Mouse (Mus musculus): ENCODE measurements around the gene Rps27l. TPM values are rescaled to one million over a fixed set of nuclear protein-coding genes. Genes with fewer than 3 reads are reported as not detected.
A peak's percentile ranks its signal among the peaks of the same experiment; 100 is the strongest.

The Rps27l gene
- polyA plus RNA-seq, 1 experiment from 2014 or later, result 179 TPM

- H3K4me1 ChIP-seq, result peaks cover 30% of the 10 kb centered on the region
- 98% methylated on average over 3 of the region's 3 CpGs for whole genome bisulfite sequencing
- no peak overlapping the region for H3K27ac ChIP-seq
- no peak overlapping the region for H3K4me2 ChIP-seq
- H3K27me3 ChIP-seq (replicated peaks), result no peaks in the 10 kb centered on the region
- no peak for ATAC-seq (replicated peaks)
- no peak overlapping the region for H3K9ac ChIP-seq
- no peaks in the 10 kb centered on the region for H3K36me3 ChIP-seq (replicated peaks)
- H3K9me3 ChIP-seq, result no peaks in the 10 kb centered on the region
- H3K4me3 ChIP-seq, result no peak overlapping the region
Observed at GRCm38 (mm10) chr9:66914540-66914939, 31.3 kb upstream of the Rps27l start.

- Histone ChIP-seq H3K27me3 (replicated peaks) (no peaks in the 10 kb centered on the region), H3K36me3 (replicated peaks) (no peaks in the 10 kb centered on the region), H3K9ac (no peak overlapping the region), H3K9me3 (no peaks in the 10 kb centered on the region), H3K4me2 (no peak overlapping the region), H3K4me1 (peaks cover 30% of the 10 kb centered on the region), H3K4me3 (no peak overlapping the region), H3K27ac (no peak overlapping the region)
- ATAC-seq (replicated peaks), result no peak
- WGBS, result 90% methylated on average over 5 of the region's 5 CpGs
Observed at GRCm38 (mm10) chr9:66915401-66915800, 30.5 kb upstream of the Rps27l start.

- no peak overlapping the region for H3K4me3 ChIP-seq
- no peak overlapping the region for H3K27ac ChIP-seq
- no peak overlapping the region for H3K4me2 ChIP-seq
- 86% methylated on average over 9 of the region's 9 CpGs for WGBS
- peaks cover 33% of the 10 kb centered on the region for H3K4me1 ChIP-seq
- no peaks in the 10 kb centered on the region for H3K9me3 ChIP-seq
- H3K27me3 ChIP-seq (replicated peaks), result no peaks in the 10 kb centered on the region
- no peak for ATAC-seq (replicated peaks)
- H3K36me3 ChIP-seq (replicated peaks), result no peaks in the 10 kb centered on the region
- no peak overlapping the region for H3K9ac ChIP-seq
Observed at GRCm38 (mm10) chr9:66915869-66916785, 29.8 kb upstream of the Rps27l start.

- H3K4me1 ChIP-seq, result peaks cover 33% of the 10 kb centered on the region
- H3K4me2 ChIP-seq, result peak overlapping the region; percentile 85; the same call in 1 of the 2 replicates
- H3K9ac ChIP-seq, result no peak overlapping the region
- no peaks in the 10 kb centered on the region for H3K36me3 ChIP-seq (replicated peaks)
- no peak overlapping the region for H3K27ac ChIP-seq
- no peak overlapping the region for H3K4me3 ChIP-seq
- H3K27me3 ChIP-seq (replicated peaks), result no peaks in the 10 kb centered on the region
- 94% methylated on average over 8 of the region's 8 CpGs for WGBS
- ATAC-seq (replicated peaks), result no peak
- H3K9me3 ChIP-seq, result no peaks in the 10 kb centered on the region
Observed at GRCm38 (mm10) chr9:66917216-66917891, 28.5 kb upstream of the Rps27l start.

- H3K9me3 ChIP-seq, result no peaks in the 10 kb centered on the region
- no peak overlapping the region for H3K9ac ChIP-seq
- no peaks in the 10 kb centered on the region for H3K36me3 ChIP-seq (replicated peaks)
- no peak overlapping the region for H3K27ac ChIP-seq
- H3K4me3 ChIP-seq, result peak overlapping the region; percentile 90
- peak overlapping the region; percentile 85 for H3K4me2 ChIP-seq
- WGBS, result 68% methylated on average over 1 of the region's 1 CpGs
- H3K4me1 ChIP-seq, result peaks cover 30% of the 10 kb centered on the region
- H3K27me3 ChIP-seq (replicated peaks), result no peaks in the 10 kb centered on the region
- ATAC-seq (replicated peaks), result no peak
Observed at GRCm38 (mm10) chr9:66917892-66918255, 28.0 kb upstream of the Rps27l start.

- Histone ChIP-seq H3K27me3 (replicated peaks) (no peaks in the 10 kb centered on the region), H3K27ac (peak overlapping the region; percentile 96), H3K36me3 (replicated peaks) (no peaks in the 10 kb centered on the region), H3K4me3 (peak overlapping the region; percentile 90), H3K4me1 (peaks cover 30% of the 10 kb centered on the region), H3K4me2 (peak overlapping the region; percentile 85), H3K9me3 (no peaks in the 10 kb centered on the region), H3K9ac (peak overlapping the region; percentile 92)
- 0 out of 2 replicates have a peak, but pooled peaks have one; percentile 2 for ATAC-seq (replicated peaks)
- WGBS, result 2% methylated on average over 27 of the region's 27 CpGs
Observed at GRCm38 (mm10) chr9:66918672-66919330, 27.1 kb upstream of the Rps27l start.

GRCm38 (mm10) chr9:66919382-66919971 is 26.4 kb upstream of the Rps27l start, which contains the start of gene Rab8b:
TSS of gene Rab8b (minus strand) at chr9:66919687.
- H3K27ac ChIP-seq, result peak within 1 kb of the TSS; percentile 96
- H3K9ac ChIP-seq, result peak within 1 kb of the TSS; percentile 92
- no peaks in the 10 kb centered on the region for H3K36me3 ChIP-seq (replicated peaks)
- peak within 1 kb of the TSS; percentile 90 for H3K4me3 ChIP-seq
- WGBS, result 0% methylated on average over 49 of the region's 49 CpGs
- H3K4me1 ChIP-seq, result peaks cover 30% of the 10 kb centered on the region
- H3K9me3 ChIP-seq, result no peaks in the 10 kb centered on the region
- H3K4me2 ChIP-seq, result peak within 1 kb of the TSS; percentile 85
- no peaks in the 10 kb centered on the region for H3K27me3 ChIP-seq (replicated peaks)
- peak; percentile 99 for ATAC-seq (replicated peaks)

- H3K9me3 ChIP-seq, result no peaks in the 10 kb centered on the region
- peak overlapping the region; percentile 75 for H3K27ac ChIP-seq
- peak overlapping the region; percentile 85 for H3K4me2 ChIP-seq
- WGBS, result under 1% methylated on average over 14 of the region's 14 CpGs
- ATAC-seq (replicated peaks), result peak; percentile 58
- H3K4me1 ChIP-seq, result peaks cover 30% of the 10 kb centered on the region
- peak overlapping the region; percentile 46 for H3K9ac ChIP-seq
- no peaks in the 10 kb centered on the region for H3K27me3 ChIP-seq (replicated peaks)
- peak overlapping the region; percentile 90 for H3K4me3 ChIP-seq
- H3K36me3 ChIP-seq (replicated peaks), result no peaks in the 10 kb centered on the region
Observed at GRCm38 (mm10) chr9:66919981-66920380, 25.9 kb upstream of the Rps27l start.

GRCm38 (mm10) chr9:66920488-66921279 is 25.2 kb upstream of the Rps27l start:
- H3K4me2 ChIP-seq, result peak overlapping the region; percentile 85
- WGBS, result 17% methylated on average over 6 of the region's 6 CpGs
- no peak overlapping the region for H3K27ac ChIP-seq
- H3K4me3 ChIP-seq, result peak overlapping the region; percentile 90; the same call in 1 of the 2 replicates
- no peaks in the 10 kb centered on the region for H3K9me3 ChIP-seq
- no peak for ATAC-seq (replicated peaks)
- H3K36me3 ChIP-seq (replicated peaks), result no peaks in the 10 kb centered on the region
- no peak overlapping the region for H3K9ac ChIP-seq
- no peaks in the 10 kb centered on the region for H3K27me3 ChIP-seq (replicated peaks)
- H3K4me1 ChIP-seq, result peaks cover 30% of the 10 kb centered on the region

GRCm38 (mm10) chr9:66922076-66922475 is 23.8 kb upstream of the Rps27l start:
- H3K27ac ChIP-seq, result no peak overlapping the region
- H3K27me3 ChIP-seq (replicated peaks), result no peaks in the 10 kb centered on the region
- ATAC-seq (replicated peaks), result no peak
- 93% methylated on average over 1 of the region's 1 CpGs for WGBS
- H3K4me3 ChIP-seq, result no peak overlapping the region
- H3K4me1 ChIP-seq, result peaks cover 21% of the 10 kb centered on the region
- no peaks in the 10 kb centered on the region for H3K36me3 ChIP-seq (replicated peaks)
- H3K9ac ChIP-seq, result no peak overlapping the region
- H3K9me3 ChIP-seq, result no peaks in the 10 kb centered on the region
- H3K4me2 ChIP-seq, result no peak overlapping the region

- Histone ChIP-seq H3K27ac (no peak overlapping the region), H3K4me1 (peaks cover 5% of the 10 kb centered on the region), H3K9me3 (no peaks in the 10 kb centered on the region), H3K27me3 (replicated peaks) (no peaks in the 10 kb centered on the region), H3K4me2 (no peak overlapping the region), H3K36me3 (replicated peaks) (no peaks in the 10 kb centered on the region), H3K4me3 (no peak overlapping the region), H3K9ac (no peak overlapping the region)
- ATAC-seq (replicated peaks), result no peak
- 87% methylated on average over 3 of the region's 3 CpGs for WGBS
Observed at GRCm38 (mm10) chr9:66925853-66926252, 20.0 kb upstream of the Rps27l start.

All from midbrain, embryonic 15.5 days (tissue).